Mouse (Mus musculus) midbrain, postnatal 0 days (tissue): ENCODE results near the gene Fzd1. TPM values are rescaled to one million over a fixed set of nuclear protein-coding genes. Genes with fewer than 3 reads are reported as not detected.

Experiments
- ATAC-seq: fragments of 200-750 bp; cut with Nextera tagmentation; 2 replicates; pipeline ENCODE4 v1.8.0; 2017; ENCODE audit warnings: moderate number of reproducible peaks, mild to moderate bottlenecking, moderate TSS enrichment, moderate library complexity; ENCODE audit not compliant: low FRiP score
- DNase-seq: peaks from one replicate; pipeline ENCODE4 v3.0.0-alpha.2; 2015; ENCODE audit warnings: low spot score
- H3K27ac ChIP-seq: fragments of 300-500 bp; sonication (generic); 2 replicates; pipeline ENCODE4 v1.5.1; 2014; ENCODE audit warnings: low read depth, mild to moderate bottlenecking, low read length, mixed read lengths
- H3K27me3 ChIP-seq: fragments of 300-500 bp; sonication (generic); 2 replicates; pipeline ENCODE4 v1.6.1; 2014; ENCODE audit warnings: low read length, control low read depth, mixed read lengths; ENCODE audit not compliant: insufficient read depth
- H3K36me3 ChIP-seq: fragments of 300-500 bp; sonication (generic); 2 replicates; pipeline ENCODE4 v1.6.1; 2014; ENCODE audit warnings: low read length, control low read depth, mixed read lengths; ENCODE audit not compliant: insufficient read depth
- H3K4me1 ChIP-seq: fragments of 300-500 bp; sonication (generic); 2 replicates; pipeline ENCODE4 v1.6.1; 2014; ENCODE audit warnings: mild to moderate bottlenecking, control low read depth, antibody characterized with exemption, low read length, mixed read lengths; ENCODE audit not compliant: insufficient read depth
- H3K4me2 ChIP-seq: fragments of 300-500 bp; sonication (generic); 2 replicates; pipeline ENCODE4 v1.6.1; 2014; ENCODE audit warnings: low read depth, mild to moderate bottlenecking, low read length, mixed read lengths; ENCODE audit not compliant: poor library complexity, severe bottlenecking
- H3K4me3 ChIP-seq: fragments of 300-500 bp; sonication (generic); 2 replicates; pipeline ENCODE4 v1.5.1; 2014; ENCODE audit warnings: low read depth, mild to moderate bottlenecking, low read length, moderate library complexity
- H3K9ac ChIP-seq: fragments of 300-500 bp; sonication (generic); replicated peaks from 2 replicates; pipeline ENCODE4 v1.6.1; 2014; ENCODE audit warnings: mild to moderate bottlenecking, low read length, moderate library complexity, mixed read lengths; ENCODE audit not compliant: poor library complexity, severe bottlenecking
- H3K9me3 ChIP-seq: fragments of 300-500 bp; sonication (generic); 2 replicates; pipeline ENCODE4 v1.6.1; 2016; ENCODE audit warnings: low read length, control low read depth
- CTCF ChIP-seq: IDR thresholded peaks from 2 replicates; pipeline ENCODE4 v1.5.1; 2016; ENCODE audit warnings: antibody characterized with exemption, mild to moderate bottlenecking
- WGBS: fragments of 180-500 bp; shearing (Covaris S2); extraction: QIAGEN DNeasy Blood & Tissue Kit; methylation state at CpG from one replicate; pipeline ENCODE4 v1.1.7; 2014; 5-methylcytosine and 5-hydroxymethylcytosine counted together
- polyA plus RNA-seq: library from polyadenylated mRNA; unstranded; fragments of >200 nt; fragmentation: Nextera tagmentation; extraction: Ambion mirVana; gene quantifications from 2 replicates; pipeline ENCODE4 v1.2.1, GENCODE M21; 2015
- total RNA-seq: library from RNA; depleted of rRNA; stranded (reverse); fragments of >200 nt; gene quantifications from 2 replicates; pipeline ENCODE4 v1.2.3, GENCODE M21; 2014

Gene Fzd1
- total and polyA plus RNA-seq, 2 experiments from 2014 or later, result 14.1 to 112 TPM

- Histone ChIP-seq H3K4me2 (no peak overlapping the region), H3K9me3 (no peaks in the 10 kb centered on the region), H3K4me1 (0 out of 2 replicates have a peak, but pooled peaks cover 3% of the 10 kb centered on the region), H3K27ac (no peak overlapping the region), H3K27me3 (no peaks in the 10 kb centered on the region), H3K4me3 (no peak overlapping the region), H3K9ac (no peak overlapping the region), H3K36me3 (no peaks in the 10 kb centered on the region)
- ATAC-seq (no peak), DNase-seq (no peak)
- WGBS, result 94% methylated on average over 1 of the region's 1 CpGs
- no peak for TF ChIP-seq CTCF
These were observed 12.8 kb upstream of the Fzd1 start for GRCm38 (mm10) chr5:4770609-4771008.

- Histone ChIP-seq H3K4me2 (no peak overlapping the region), H3K4me3 (no peak overlapping the region), H3K9me3 (no peaks in the 10 kb centered on the region), H3K9ac (no peak overlapping the region), H3K27ac (no peak overlapping the region), H3K36me3 (no peaks in the 10 kb centered on the region), H3K27me3 (no peaks in the 10 kb centered on the region), H3K4me1 (no peaks in the 10 kb centered on the region)
- WGBS, result 76% methylated on average over 2 of the region's 2 CpGs
- ATAC-seq (no peak), DNase-seq (no peak)
- TF ChIP-seq CTCF, result no peak
These were observed 10.1 kb upstream of the Fzd1 start for GRCm38 (mm10) chr5:4767896-4768295.

GRCm38 (mm10) chr5:4766719-4767118 is 8.9 kb upstream of the Fzd1 start:
- H3K9ac ChIP-seq, result no peak overlapping the region
- ATAC-seq (no peak), DNase-seq (no peak)
- no peak overlapping the region for H3K27ac ChIP-seq
- no peaks in the 10 kb centered on the region for H3K4me1 ChIP-seq
- 81% methylated on average over 5 of the region's 5 CpGs for WGBS
- H3K9me3 ChIP-seq, result no peaks in the 10 kb centered on the region
- no peaks in the 10 kb centered on the region for H3K27me3 ChIP-seq
- H3K4me3 ChIP-seq, result no peak overlapping the region
- H3K4me2 ChIP-seq, result no peak overlapping the region
- TF ChIP-seq CTCF, result no peak
- no peaks in the 10 kb centered on the region for H3K36me3 ChIP-seq

- no peak for DNase-seq
- no peaks in the 10 kb centered on the region for H3K27me3 ChIP-seq
- no peaks in the 10 kb centered on the region for H3K36me3 ChIP-seq
- H3K9ac ChIP-seq, result no peak overlapping the region
- no peak overlapping the region for H3K4me2 ChIP-seq
- no peak overlapping the region for H3K27ac ChIP-seq
- no peak overlapping the region for H3K4me3 ChIP-seq
- H3K9me3 ChIP-seq, result no peaks in the 10 kb centered on the region
- TF ChIP-seq CTCF, result no peak
- H3K4me1 ChIP-seq, result peaks cover 3% of the 10 kb centered on the region; the same call in 1 of the 2 replicates
- ATAC-seq, result no peak
These were observed 4.1 kb upstream of the Fzd1 start for GRCm38 (mm10) chr5:4761891-4762290.

- ATAC-seq (no peak; the same call in 1 of the 2 replicates), DNase-seq (peak; percentile 15)
- Histone ChIP-seq H3K4me2 (peak overlapping the region; percentile 87), H3K4me3 (peak overlapping the region; percentile 94), H3K4me1 (peaks cover 3% of the 10 kb centered on the region; the same call in 1 of the 2 replicates), H3K9ac (peak overlapping the region; percentile 82), H3K27ac (peak overlapping the region; percentile 96), H3K27me3 (no peaks in the 10 kb centered on the region), H3K36me3 (no peaks in the 10 kb centered on the region), H3K9me3 (no peaks in the 10 kb centered on the region)
- no peak for TF ChIP-seq CTCF
- 1% methylated on average over 23 of the region's 23 CpGs for WGBS
These were observed 671 bp upstream of the Fzd1 start for GRCm38 (mm10) chr5:4758331-4759080.

- Histone ChIP-seq H3K9ac (peak overlapping the region; percentile 82), H3K4me2 (peak overlapping the region; percentile 87), H3K4me3 (peak overlapping the region; percentile 94), H3K27ac (peak overlapping the region; percentile 96), H3K4me1 (peaks cover 3% of the 10 kb centered on the region; the same call in 1 of the 2 replicates), H3K9me3 (no peaks in the 10 kb centered on the region), H3K27me3 (no peaks in the 10 kb centered on the region), H3K36me3 (no peaks in the 10 kb centered on the region)
- DNase-seq (peak; percentile 48), ATAC-seq (peak; percentile 44)
- no peak for TF ChIP-seq CTCF
- under 1% methylated on average over 77 of the region's 80 CpGs for WGBS
These were observed 744 bp downstream of the Fzd1 start for GRCm38 (mm10) chr5:4756871-4757711.
